Mouse (Mus musculus): ENCODE measurements around the gene Rap1b.

Gene Rap1b

GRCm38 (mm10) chr10:117858241-117858640 lies 12.4 kb upstream of the Rap1b start:
- DNase-seq (ENCODE audit: low spot score): no peak

GRCm38 (mm10) chr10:117856001-117856720 lies 10.3 kb upstream of the Rap1b start:
- no peak for DNase-seq (ENCODE audit: low spot score)

GRCm38 (mm10) chr10:117852648-117853192 lies 6.9 kb upstream of the Rap1b start:
- no peak for DNase-seq (ENCODE audit: low spot score)

- DNase-seq (ENCODE audit: low spot score): no peak
Observed at GRCm38 (mm10) chr10:117848981-117849380, 3.1 kb upstream of the Rap1b start.

- no peak for DNase-seq (ENCODE audit: low spot score)
Observed at GRCm38 (mm10) chr10:117846796-117847195, 961 bp upstream of the Rap1b start.

- DNase-seq (ENCODE audit: low spot score): no peak
Observed at GRCm38 (mm10) chr10:117846260-117846632, 411 bp upstream of the Rap1b start.

GRCm38 (mm10) chr10:117844782-117845596 lies 846 bp downstream of the Rap1b start:
- DNase-seq (ENCODE audit: low spot score): peak; percentile 84

GRCm38 (mm10) chr10:117844279-117844678 lies 1.6 kb downstream of the Rap1b start:
- DNase-seq (ENCODE audit: low spot score): no peak

- DNase-seq (ENCODE audit: low spot score): no peak
Observed at GRCm38 (mm10) chr10:117843690-117844089, 2.1 kb downstream of the Rap1b start.

GRCm38 (mm10) chr10:117841765-117842164 lies 4.1 kb downstream of the Rap1b start:
- no peak for DNase-seq (ENCODE audit: low spot score)

GRCm38 (mm10) chr10:117840431-117840995 lies 5.3 kb downstream of the Rap1b start:
- no peak for DNase-seq (ENCODE audit: low spot score)

- DNase-seq (ENCODE audit: low spot score): no peak
Observed at GRCm38 (mm10) chr10:117839737-117840136, 6.1 kb downstream of the Rap1b start.

GRCm38 (mm10) chr10:117838924-117839323 lies 6.9 kb downstream of the Rap1b start:
- no peak for DNase-seq (ENCODE audit: low spot score)

- peak; percentile 24 for DNase-seq (ENCODE audit: low spot score)
Observed at GRCm38 (mm10) chr10:117836354-117836753, 9.5 kb downstream of the Rap1b start.

GRCm38 (mm10) chr10:117835453-117835852 lies 10.4 kb downstream of the Rap1b start:
- no peak for DNase-seq (ENCODE audit: low spot score)

- DNase-seq (ENCODE audit: low spot score): no peak
Observed at GRCm38 (mm10) chr10:117830797-117831196, 15.0 kb downstream of the Rap1b start.

GRCm38 (mm10) chr10:117829472-117830155 lies 16.2 kb downstream of the Rap1b start:
- peak; percentile 24 for DNase-seq (ENCODE audit: low spot score)

- no peak for DNase-seq (ENCODE audit: low spot score)
Observed at GRCm38 (mm10) chr10:117829022-117829421, 16.8 kb downstream of the Rap1b start.

GRCm38 (mm10) chr10:117828536-117828935 lies 17.3 kb downstream of the Rap1b start:
- no peak for DNase-seq (ENCODE audit: low spot score)

- no peak for DNase-seq (ENCODE audit: low spot score)
Observed at GRCm38 (mm10) chr10:117824647-117825046, 21.2 kb downstream of the Rap1b start.

- DNase-seq (ENCODE audit: low spot score): peak; percentile 72
Observed at GRCm38 (mm10) chr10:117824139-117824538, 21.7 kb downstream of the Rap1b start.

GRCm38 (mm10) chr10:117823321-117823720 lies 22.5 kb downstream of the Rap1b start:
- DNase-seq (ENCODE audit: low spot score): no peak
